Comparison of ENCODE assay signal across 10 mouse cellular contexts in genomic region chr8:83596369-83596768, GRCm38 (mm10). TPM values are rescaled to one million over a fixed set of nuclear protein-coding genes. Genes with fewer than 3 reads are reported as not detected.
DNase-seq lines count a peak whose midpoint lies in the region; ATAC-seq and TF ChIP-seq lines count a peak whose summit lies in the region.
"Had no signal": no experiment of that assay in that cellular context is flagged by ENCODE, and none has a peak within 500 bp of the region (broad histone marks: within the 10 kb centered on the region; RNA-seq: fewer than 3 reads in every experiment).

No protein-coding gene starts in this region.

- peak; percentile 47 for TF ChIP-seq RAD21 in CH12.LX (IDR thresholded peaks at IDR 0.05; ENCODE audit: low read depth, low read length)

- H3K4me2 ChIP-seq in kidney, embryonic 16.5 days (replicated peaks; ENCODE audit: low read depth, low read length), result no peak overlapping the region
- no peak overlapping the region for H3K4me2 ChIP-seq in CH12.LX (ENCODE audit: insufficient read depth, low read depth, poor library complexity, severe bottlenecking)
- H3K4me2 ChIP-seq: midbrain, embryonic 12.5 days had no signal

- H3K4me3 ChIP-seq in kidney, embryonic 16.5 days (ENCODE audit: low read length), result no peak overlapping the region
- H3K4me3 ChIP-seq in CH12.LX (replicated peaks in 1 of 3; ENCODE audit: low read depth in 2 of 3, low read length in 2 of 3, poor library complexity in 1 of 3), result no peak overlapping the region
- no peak overlapping the region for H3K4me3 ChIP-seq in bone marrow macrophage, adult 2 months (ENCODE audit: insufficient read depth, low read length)
- H3K4me3 ChIP-seq: midbrain, embryonic 12.5 days had no signal

- H3K9ac ChIP-seq in kidney, embryonic 16.5 days (replicated peaks; ENCODE audit: low read length), result no peak overlapping the region
- no peak overlapping the region for H3K9ac ChIP-seq in CH12.LX (ENCODE audit: insufficient read depth, low read depth)
- H3K9ac ChIP-seq: midbrain, embryonic 12.5 days had no signal

- H3K36me3 ChIP-seq in kidney, embryonic 16.5 days (ENCODE audit: insufficient read depth, low read length), result no peaks in the 10 kb centered on the region
- peaks cover 2 to 10% of the 10 kb centered on the region in 2 experiments for H3K36me3 ChIP-seq in CH12.LX (replicated peaks in 1 of 2; ENCODE audit: control insufficient read depth in 1 of 2, insufficient read depth in 1 of 2, low read length in 1 of 2)
- H3K36me3 ChIP-seq: midbrain, embryonic 12.5 days had no signal

- no peaks in the 10 kb centered on the region for H3K27me3 ChIP-seq in kidney, embryonic 16.5 days (ENCODE audit: insufficient read depth, low read length)
- H3K27me3 ChIP-seq in CH12.LX (replicated peaks), result no peaks in the 10 kb centered on the region
- H3K27me3 ChIP-seq: midbrain, embryonic 12.5 days had no signal

- no peak for TF ChIP-seq POLR2A in CH12.LX (IDR thresholded peaks at IDR 0.05; ENCODE audit: low read depth, low read length)
- TF ChIP-seq POLR2A in bone marrow macrophage, adult 2 months (IDR thresholded peaks at IDR 0.05; ENCODE audit: borderline replicate concordance, low read depth, low read length), result no peak

- in situ Hi-C loops in CH12.LX (cut with MboI; ENCODE audit: low pct_ligation_motif_present, low pct_unique_long_range_greater_than_20kb, low sequenced_read_pairs), result no loop called here

- TF ChIP-seq EP300 in CH12.LX (IDR thresholded peaks at IDR 0.05; ENCODE audit: low read length), result no peak

- DNase-seq in kidney, adult 18-20 months, result peak; percentile 58
- DNase-seq in CH12.LX (ENCODE audit: extremely low read depth), result no peak
- peak; percentile 57 for DNase-seq in lung, postnatal 36 days
- DNase-seq in urinary bladder, postnatal 4 days (ENCODE audit: low spot score in 2 of 2), result no peak
- DNase-seq in heart, adult 18-20 months, result no peak
- no peak for DNase-seq in Muller cell, postnatal 12 days (ENCODE audit: inconsistent ontology term)
- DNase-seq: adrenal gland, adult 8-10 months had no signal

- dilution Hi-C loops in CH12.LX (cut with MboI; ENCODE audit: extremely low pct_ligation_motif_present, extremely low pct_unique_long_range_greater_than_20kb, low sequenced_read_pairs), result no loop called here

- H3K79me2 ChIP-seq in CH12.LX (replicated peaks; ENCODE audit: control insufficient read depth, extremely low read depth, insufficient read depth, poor library complexity, severe bottlenecking), result peaks cover 24% of the 10 kb centered on the region

- H3K9me3 ChIP-seq in kidney, embryonic 16.5 days (ENCODE audit: low read length), result no peaks in the 10 kb centered on the region
- no peaks in the 10 kb centered on the region for H3K9me3 ChIP-seq in CH12.LX (replicated peaks; ENCODE audit: low read length)
- H3K9me3 ChIP-seq: midbrain, embryonic 12.5 days had no signal

- WGBS in kidney, embryonic 16.5 days, result 30% methylated on average over 3 of the region's 3 CpGs

- no peak overlapping the region for H3K27ac ChIP-seq in kidney, embryonic 16.5 days (ENCODE audit: low read length)
- H3K27ac ChIP-seq in CH12.LX (ENCODE audit: insufficient read depth, low read depth), result no peak overlapping the region
- H3K27ac ChIP-seq in bone marrow macrophage, adult 2 months (ENCODE audit: insufficient read depth, low read depth, low read length), result no peak overlapping the region
- H3K27ac ChIP-seq: midbrain, embryonic 12.5 days had no signal

- TF ChIP-seq CTCF in CH12.LX (conservative IDR thresholded peaks at IDR 0.05 in 1 of 2, IDR thresholded peaks at IDR 0.05 in 1 of 2; ENCODE audit: low read depth in 2 of 2, low read length in 2 of 2), result peak; percentile 27 to 68
- peak; percentile 31; the same call in 1 of the 2 replicates for TF ChIP-seq CTCF in bone marrow macrophage, adult 2 months (IDR thresholded peaks at IDR 0.05; ENCODE audit: low read depth, low read length)

- peaks cover 20% of the 10 kb centered on the region for H3K4me1 ChIP-seq in kidney, embryonic 16.5 days (ENCODE audit: insufficient read depth, low read length)
- H3K4me1 ChIP-seq in CH12.LX (ENCODE audit: control insufficient read depth in 1 of 2, insufficient read depth in 2 of 2), result peaks cover 6 to 22% of the 10 kb centered on the region in 2 experiments
- peaks cover 15% of the 10 kb centered on the region for H3K4me1 ChIP-seq in bone marrow macrophage, adult 2 months (ENCODE audit: control insufficient read depth, insufficient read depth, low read length)

- no peak for ATAC-seq in kidney, embryonic 16.5 days (ENCODE audit: low FRiP score, low TSS enrichment)

TF ChIP-seq in CH12.LX, 34 proteins besides CTCF, POLR2A, EP300 and RAD21:
- no peak for TF ChIP-seq NRF1 (IDR thresholded peaks at IDR 0.05; ENCODE audit: low read depth, low read length)
- TF ChIP-seq SMC3 (IDR thresholded peaks at IDR 0.05; ENCODE audit: low read depth, low read length), result peak; percentile 31
- TF ChIP-seq NELFE (IDR thresholded peaks at IDR 0.05; ENCODE audit: low read depth, low read length), result no peak
- no peak for TF ChIP-seq MAFK (IDR thresholded peaks at IDR 0.05; ENCODE audit: insufficient replicate concordance, low read length)
- no peak for TF ChIP-seq MEF2A (IDR thresholded peaks at IDR 0.05; ENCODE audit: borderline replicate concordance, low read depth, low read length)
- no peak for TF ChIP-seq MXI1 (IDR thresholded peaks at IDR 0.05; ENCODE audit: low read depth, low read length)

RNA-seq across cellular contexts. Expression of gene Tecr, which starts 11.4 kb away (rescaled TPM):
- polyA plus RNA-seq in kidney, embryonic 16.5 days (2015; fragmentation: Nextera tagmentation; extraction: Ambion mirVana), result 631 and 669 TPM in 2 replicates
- 130 and 171 TPM in 2 replicates for total RNA-seq in CH12.LX (2012; rRNA removed)
- 95.9 and 111 TPM in 2 replicates for total RNA-seq in CH12.LX (2014; rRNA removed)
- polyA plus RNA-seq in CH12.LX (2012; ENCODE audit: insufficient read length, low read depth), result 199 and 209 TPM in 2 replicates
- 189 and 215 TPM in 2 replicates for polyA plus RNA-seq in bone marrow macrophage, adult 2 months (2012; ENCODE audit: insufficient read depth, insufficient read length, missing spikeins)
- total RNA-seq in heart, adult 18-20 months (2021), result 100 to 1,000 TPM; 487 to 510 TPM

RNA-seq across cellular contexts. Expression of gene Dnajb1, which starts 11.6 kb away (rescaled TPM):
- polyA plus RNA-seq in kidney, embryonic 16.5 days (2015; fragmentation: Nextera tagmentation; extraction: Ambion mirVana), result 67.5 and 68.0 TPM in 2 replicates
- total RNA-seq in CH12.LX (2012; rRNA removed) (24.9 and 32.0 TPM in 2 replicates), CH12.LX (2014; rRNA removed) (29.5 and 30.7 TPM in 2 replicates)
- polyA plus RNA-seq in CH12.LX (2012; ENCODE audit: insufficient read length, low read depth), result 30.5 and 30.9 TPM in 2 replicates
- 19.4 and 19.9 TPM in 2 replicates for polyA plus RNA-seq in bone marrow macrophage, adult 2 months (2012; ENCODE audit: insufficient read depth, insufficient read length, missing spikeins)
- total RNA-seq in heart, adult 18-20 months (2021), result 10 to 100 TPM; 20.0 to 22.3 TPM

RNA-seq across cellular contexts. Expression of gene Ndufb7, which starts 29.9 kb away (rescaled TPM):
- 356 and 362 TPM in 2 replicates for polyA plus RNA-seq in kidney, embryonic 16.5 days (2015; fragmentation: Nextera tagmentation; extraction: Ambion mirVana)
- total RNA-seq in CH12.LX (2012; rRNA removed) (316 and 331 TPM in 2 replicates), CH12.LX (2014; rRNA removed) (213 and 223 TPM in 2 replicates)
- polyA plus RNA-seq in CH12.LX (2012; ENCODE audit: insufficient read length, low read depth), result 144 and 202 TPM in 2 replicates
- 130 and 134 TPM in 2 replicates for polyA plus RNA-seq in bone marrow macrophage, adult 2 months (2012; ENCODE audit: insufficient read depth, insufficient read length, missing spikeins)
- total RNA-seq in heart, adult 18-20 months (2021), result 100 to 1,000 TPM; 661 to 773 TPM

RNA-seq across cellular contexts. Expression of gene Gipc1, which starts 56.1 kb away (rescaled TPM):
- 227 and 237 TPM in 2 replicates for polyA plus RNA-seq in kidney, embryonic 16.5 days (2015; fragmentation: Nextera tagmentation; extraction: Ambion mirVana)
- 21.2 and 25.8 TPM in 2 replicates for total RNA-seq in CH12.LX (2012; rRNA removed)
- total RNA-seq in CH12.LX (2014; rRNA removed), result 21.0 and 24.4 TPM in 2 replicates
- polyA plus RNA-seq in CH12.LX (2012; ENCODE audit: insufficient read length, low read depth), result 22.6 and 24.2 TPM in 2 replicates
- polyA plus RNA-seq in bone marrow macrophage, adult 2 months (2012; ENCODE audit: insufficient read depth, insufficient read length, missing spikeins), result 25.6 and 32.2 TPM in 2 replicates
- total RNA-seq in heart, adult 18-20 months (2021), result 10 to 100 TPM; 23.1 to 27.3 TPM

Comparison
In these comparisons a context has a peak if more than half of its experiments do, and no peak if none do; other contexts are left out.
1. DNase-seq: peak in kidney, adult 18-20 months (single experiment) and lung, postnatal 36 days (single experiment); none in CH12.LX (single experiment), urinary bladder, postnatal 4 days (0 of 2), heart, adult 18-20 months (0 of 2) and Muller cell, postnatal 12 days (single experiment).